Comparison of ENCODE assay signal across 32 mouse cellular contexts in the genomic region with DNA sequence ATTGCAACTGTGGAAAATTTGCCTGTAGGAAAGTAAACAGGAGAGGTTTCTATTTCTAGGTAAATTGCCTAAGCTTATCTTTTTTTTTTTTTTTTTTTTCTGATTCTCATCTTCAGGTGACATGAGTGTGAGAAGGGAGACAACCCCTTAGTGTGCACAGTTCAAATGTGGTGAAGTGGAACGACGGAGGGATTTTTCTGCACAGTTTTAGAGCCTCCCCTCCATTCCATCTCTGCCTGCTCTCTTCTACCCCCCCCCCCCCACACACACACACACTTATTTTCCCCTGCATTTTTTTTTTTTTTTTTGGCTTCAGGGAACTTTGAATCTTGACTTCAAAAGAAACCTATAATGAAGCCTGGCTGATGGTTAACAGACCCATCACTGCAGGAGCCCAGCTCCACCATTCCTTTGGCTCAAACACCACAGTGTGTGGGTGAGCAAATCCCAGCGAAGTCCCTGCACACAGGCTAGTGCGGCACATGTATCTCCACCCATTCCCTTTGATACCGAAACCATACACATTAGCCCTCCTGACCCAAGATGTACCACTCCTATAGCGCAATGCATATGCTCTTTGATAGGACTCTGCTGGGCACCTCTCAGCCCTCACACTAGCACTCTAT. TPM values are rescaled to one million over a fixed set of nuclear protein-coding genes. Genes with fewer than 3 reads are reported as not detected.
DNase-seq lines count a peak whose midpoint lies in the region; ATAC-seq and TF ChIP-seq lines count a peak whose summit lies in the region.
"Had no signal": no experiment of that assay in that cellular context is flagged by ENCODE, and none has a peak within 500 bp of the region (broad histone marks: within the 10 kb centered on the region; RNA-seq: fewer than 3 reads in every experiment).

No protein-coding gene starts in this region.

- no peaks in the 10 kb centered on the region for H3K36me3 ChIP-seq in kidney, embryonic 14.5 days (ENCODE audit: control insufficient read depth, insufficient read depth, low read length)
- H3K36me3 ChIP-seq in megakaryocyte, embryonic 14.5 days (replicated peaks; ENCODE audit: low read length): no peaks in the 10 kb centered on the region
- no peaks in the 10 kb centered on the region for H3K36me3 ChIP-seq in limb, embryonic 10.5 days
- H3K36me3 ChIP-seq in limb, embryonic 15.5 days: no peaks in the 10 kb centered on the region
- H3K36me3 ChIP-seq: embryonic facial prominence, embryonic 12.5 days; forebrain, embryonic 12.5 days; heart, embryonic 13.5 days; hindbrain, embryonic 10.5 days; hindbrain, embryonic 15.5 days; liver, embryonic 13.5 days; midbrain, embryonic 10.5 days had no signal

- peak; percentile 88 for ATAC-seq in kidney, embryonic 14.5 days (ENCODE audit: low FRiP score, low TSS enrichment)
- ATAC-seq in megakaryocyte, adult 5-6 weeks (ENCODE audit: poor library complexity, severe bottlenecking): no peak
- 0 out of 2 replicates have a peak, but pooled peaks have one; percentile 67 for ATAC-seq in limb, embryonic 15.5 days (ENCODE audit: insufficient number of reproducible peaks, low FRiP score, low TSS enrichment, low read depth)
- ATAC-seq: forebrain, postnatal 0 days; midbrain, embryonic 16.5 days had no signal

- 63% methylated on average over 6 of the region's 6 CpGs for WGBS in kidney, embryonic 14.5 days
- WGBS in limb, embryonic 10.5 days: 69% methylated on average over 6 of the region's 6 CpGs
- 42% methylated on average over 6 of the region's 6 CpGs for WGBS in limb, embryonic 15.5 days

- no peak overlapping the region for H3K9ac ChIP-seq in kidney, embryonic 14.5 days (ENCODE audit: low read depth, low read length)
- H3K9ac ChIP-seq in limb, embryonic 15.5 days: no peak overlapping the region
- H3K9ac ChIP-seq: embryonic facial prominence, embryonic 12.5 days; forebrain, embryonic 12.5 days; forebrain, postnatal 0 days; heart, embryonic 13.5 days; hindbrain, embryonic 15.5 days; liver, embryonic 13.5 days had no signal

- no peak overlapping the region for H3K4me2 ChIP-seq in kidney, embryonic 14.5 days (replicated peaks; ENCODE audit: low read depth, low read length)
- no peak overlapping the region for H3K4me2 ChIP-seq in limb, embryonic 15.5 days
- H3K4me2 ChIP-seq: embryonic facial prominence, embryonic 12.5 days; forebrain, embryonic 12.5 days; heart, embryonic 13.5 days; hindbrain, embryonic 15.5 days; liver, embryonic 13.5 days had no signal

- no peaks in the 10 kb centered on the region for H3K9me3 ChIP-seq in kidney, embryonic 14.5 days (ENCODE audit: control insufficient read depth, low read length)
- H3K9me3 ChIP-seq in megakaryocyte, embryonic 14.5 days: peaks cover 11% of the 10 kb centered on the region
- H3K9me3 ChIP-seq in limb, embryonic 10.5 days (replicated peaks): no peaks in the 10 kb centered on the region
- H3K9me3 ChIP-seq in limb, embryonic 15.5 days: no peaks in the 10 kb centered on the region
- H3K9me3 ChIP-seq: embryonic facial prominence, embryonic 12.5 days; forebrain, embryonic 12.5 days; heart, embryonic 13.5 days; hindbrain, embryonic 10.5 days; hindbrain, embryonic 15.5 days; liver, embryonic 13.5 days; midbrain, embryonic 10.5 days had no signal

- no peak overlapping the region for H3K4me3 ChIP-seq in kidney, embryonic 14.5 days (ENCODE audit: low read length)
- peak overlapping the region; percentile 0 for H3K4me3 ChIP-seq in megakaryocyte, embryonic 14.5 days (replicated peaks)
- no peak overlapping the region for H3K4me3 ChIP-seq in limb, embryonic 10.5 days
- no peak overlapping the region for H3K4me3 ChIP-seq in limb, embryonic 15.5 days
- no peak overlapping the region for H3K4me3 ChIP-seq in layer of hippocampus, adult 2 months
- H3K4me3 ChIP-seq: embryonic facial prominence, embryonic 12.5 days; forebrain, embryonic 12.5 days; heart, embryonic 13.5 days; hindbrain, embryonic 10.5 days; hindbrain, embryonic 15.5 days; liver, embryonic 13.5 days; midbrain, embryonic 10.5 days had no signal

- no peaks in the 10 kb centered on the region for H3K4me1 ChIP-seq in kidney, embryonic 14.5 days (ENCODE audit: control insufficient read depth, insufficient read depth, low read length)
- no peaks in the 10 kb centered on the region for H3K4me1 ChIP-seq in megakaryocyte, embryonic 14.5 days
- peaks cover 10% of the 10 kb centered on the region for H3K4me1 ChIP-seq in limb, embryonic 10.5 days
- H3K4me1 ChIP-seq in limb, embryonic 15.5 days: 0 out of 2 replicates have a peak, but pooled peaks cover 4% of the 10 kb centered on the region
- H3K4me1 ChIP-seq: embryonic facial prominence, embryonic 12.5 days; forebrain, embryonic 12.5 days; heart, embryonic 13.5 days; hindbrain, embryonic 10.5 days; hindbrain, embryonic 15.5 days; liver, embryonic 13.5 days; midbrain, embryonic 10.5 days had no signal

- no peaks in the 10 kb centered on the region for H3K27me3 ChIP-seq in kidney, embryonic 14.5 days (ENCODE audit: control insufficient read depth, insufficient read depth, low read length)
- H3K27me3 ChIP-seq in megakaryocyte, embryonic 14.5 days (replicated peaks): no peaks in the 10 kb centered on the region
- H3K27me3 ChIP-seq in limb, embryonic 10.5 days (ENCODE audit: low read depth, poor library complexity, severe bottlenecking): no peaks in the 10 kb centered on the region
- H3K27me3 ChIP-seq in limb, embryonic 15.5 days: no peaks in the 10 kb centered on the region
- H3K27me3 ChIP-seq: embryonic facial prominence, embryonic 12.5 days; forebrain, embryonic 12.5 days; heart, embryonic 13.5 days; hindbrain, embryonic 15.5 days; liver, embryonic 13.5 days had no signal

- no peak for TF ChIP-seq CTCF in layer of hippocampus, adult 2 months (conservative IDR thresholded peaks at IDR 0.05)

- DNase-seq in kidney, adult 8-10 months: no peak
- DNase-seq in limb, embryonic 10.5 days (ENCODE audit: low spot score): no peak
- no peak for DNase-seq in layer of hippocampus, adult 2 months (ENCODE audit: low spot score in 2 of 2)
- DNase-seq: adrenal gland, adult 2 months; adrenal gland, postnatal 36 days; B cell, adult 2 months; cerebellum, adult 18-20 months; forebrain, postnatal 0 days; gastrocnemius, postnatal 10 days; heart, postnatal 14 days; layer of hippocampus, postnatal 36 days; left cerebral cortex, postnatal 4 days; liver, embryonic 13.5 days; lung, adult 2 months; lung, postnatal 10 days; right cerebral cortex, adult 18-20 months; right cerebral cortex, postnatal 4 days; thymus, postnatal 4 days had no signal

- H3K27ac ChIP-seq in kidney, embryonic 14.5 days (ENCODE audit: low read depth, low read length): no peak overlapping the region
- H3K27ac ChIP-seq in limb, embryonic 10.5 days: peak overlapping the region; percentile 31; the same call in 1 of the 2 replicates
- H3K27ac ChIP-seq in limb, embryonic 15.5 days: peak overlapping the region; percentile 27; the same call in 1 of the 2 replicates
- no peak overlapping the region for H3K27ac ChIP-seq in layer of hippocampus, adult 2 months
- H3K27ac ChIP-seq: embryonic facial prominence, embryonic 12.5 days; forebrain, embryonic 12.5 days; heart, embryonic 13.5 days; hindbrain, embryonic 10.5 days; hindbrain, embryonic 15.5 days; liver, embryonic 13.5 days; macrophage; midbrain, embryonic 10.5 days had no signal

RNA-seq across cellular contexts. Expression of a gene that starts 49.0 kb away (rescaled TPM):
- polyA plus RNA-seq in kidney, embryonic 14.5 days (2014; fragmentation: Nextera tagmentation; extraction: Ambion mirVana): 0.41 and 0.77 TPM in 2 replicates
- polyA plus RNA-seq in megakaryocyte, embryonic 14.5 days (2012; ENCODE audit: insufficient read depth, low replicate concordance): 0.23 TPM in 1 of 2 replicates, not detected in the other
- total RNA-seq in megakaryocyte, adult 5-6 weeks (2015): not detected in 2 replicates
- not detected in 2 replicates for total RNA-seq in megakaryocyte, adult 5-6 weeks (2017)
- 0.10 and 0.41 TPM in 2 replicates for polyA plus RNA-seq in limb, embryonic 10.5 days (2016; fragmentation: Nextera tagmentation; extraction: Ambion mirVana)
- 2.1 and 2.7 TPM in 2 replicates for polyA plus RNA-seq in limb, embryonic 15.5 days (2015; fragmentation: Nextera tagmentation; extraction: Ambion mirVana)
- 1 to 10 TPM; 1.4 to 1.5 TPM for total RNA-seq in layer of hippocampus, adult 2 months (2021)
- total RNA-seq: common myeloid progenitor, adult 5-6 weeks; neutrophil, adult 5-6 weeks had no signal

Comparison
In these comparisons a context has a peak if more than half of its experiments do, and no peak if none do; other contexts are left out.
1. H3K27ac ChIP-seq: peak in limb, embryonic 10.5 days (single experiment) and limb, embryonic 15.5 days (single experiment); none in kidney, embryonic 14.5 days (single experiment) and layer of hippocampus, adult 2 months (single experiment).